Mouse (Mus musculus) frontal cortex, postnatal 14 days (tissue): ENCODE results near the gene Tenm2.

Experiments
- DNase-seq, 2 experiments: peaks; one replicate each; pipeline ENCODE4 v3.0.0; 2022; ENCODE audit warnings: low spot score in 2 of 2

Gene Tenm2

DNA sequence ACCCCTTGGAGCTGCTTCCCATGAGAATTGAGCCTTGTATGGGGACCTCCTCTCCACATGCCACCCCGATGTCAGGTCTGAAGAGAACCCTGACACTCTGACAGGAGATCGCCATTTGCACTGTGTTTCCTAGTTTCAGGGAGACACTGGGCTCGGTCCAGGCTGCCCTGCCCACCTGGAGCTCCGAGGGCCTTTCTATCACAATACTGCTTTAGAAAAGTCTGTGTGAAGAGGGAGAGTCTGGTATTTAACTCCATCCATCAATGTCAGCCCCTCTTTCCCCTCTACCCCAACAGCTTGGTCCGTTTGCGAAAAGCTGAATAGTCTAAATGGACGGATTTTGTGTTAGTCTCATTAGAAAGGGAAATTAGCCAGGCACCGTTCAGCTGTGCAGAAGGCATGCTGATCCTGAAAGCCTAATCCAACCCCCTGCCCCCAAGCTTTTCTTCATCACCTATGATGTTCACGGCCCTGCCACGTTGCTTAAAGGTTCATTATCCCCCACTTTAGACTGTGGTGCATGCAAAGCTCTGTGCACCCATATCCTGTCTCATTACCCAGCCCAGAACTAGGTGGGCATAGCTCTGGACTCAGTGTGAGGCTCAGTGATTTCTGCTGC is 538.6 kb downstream of the Tenm2 start:
- no peak for DNase-seq

DNA sequence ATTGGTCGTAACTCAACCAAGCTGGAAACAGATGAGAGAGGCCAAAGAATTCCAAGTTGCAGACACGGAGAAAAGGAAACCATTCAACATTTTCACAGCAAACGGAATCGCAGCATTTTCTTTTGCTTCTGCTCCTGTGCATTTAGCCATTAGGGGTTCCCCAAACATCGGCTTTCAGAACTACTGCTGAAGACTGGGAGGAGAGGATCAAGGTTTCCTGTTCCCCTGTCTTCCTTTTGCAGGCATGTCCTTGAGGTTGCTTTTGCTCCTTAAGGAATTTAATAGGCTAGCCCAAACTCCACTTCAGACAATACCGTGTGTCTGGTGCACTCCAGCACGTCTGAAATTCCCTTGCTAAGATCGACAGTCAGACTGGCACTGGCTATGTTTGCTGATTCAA is 541.0 kb downstream of the Tenm2 start:
- DNase-seq = no peak

DNA sequence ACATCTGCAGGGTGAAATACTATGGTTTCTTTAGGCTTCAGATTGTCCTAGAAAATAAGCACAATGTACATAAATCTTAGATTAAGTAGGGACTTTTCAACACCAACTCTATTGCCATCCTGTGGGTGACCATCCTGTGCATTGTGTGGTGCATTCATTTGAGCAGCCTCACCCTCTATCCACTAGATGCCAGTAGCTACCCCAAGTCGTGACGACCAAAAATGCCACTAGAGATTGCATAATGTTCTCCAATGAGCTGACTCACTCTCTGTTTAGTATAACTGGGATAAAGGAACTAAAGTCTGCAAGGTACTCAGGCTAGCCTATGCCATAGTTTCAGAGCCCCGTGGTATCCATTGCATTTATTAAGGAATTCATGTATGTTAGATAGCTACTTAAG is 543.1 kb downstream of the Tenm2 start:
- DNase-seq = no peak

DNA sequence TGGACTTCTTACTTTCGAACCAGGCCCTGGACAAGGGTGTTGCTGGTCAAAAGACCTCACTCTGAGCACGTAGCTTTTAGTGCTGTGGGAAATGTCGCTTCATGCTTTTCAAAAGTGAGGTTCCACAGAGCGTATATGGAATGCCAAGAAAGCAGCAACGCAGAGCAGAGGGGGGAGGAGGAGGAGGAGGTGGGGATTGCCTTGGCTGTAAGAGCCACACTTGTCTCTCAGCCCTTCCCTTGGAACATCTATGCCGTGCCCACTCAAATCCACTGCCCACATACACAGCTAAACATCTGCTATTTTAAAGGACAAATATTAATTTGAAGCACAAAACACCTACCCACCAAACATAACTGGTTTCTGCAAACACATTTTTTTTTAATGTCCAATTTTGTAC is 544.9 kb downstream of the Tenm2 start:
- DNase-seq = no peak

DNA sequence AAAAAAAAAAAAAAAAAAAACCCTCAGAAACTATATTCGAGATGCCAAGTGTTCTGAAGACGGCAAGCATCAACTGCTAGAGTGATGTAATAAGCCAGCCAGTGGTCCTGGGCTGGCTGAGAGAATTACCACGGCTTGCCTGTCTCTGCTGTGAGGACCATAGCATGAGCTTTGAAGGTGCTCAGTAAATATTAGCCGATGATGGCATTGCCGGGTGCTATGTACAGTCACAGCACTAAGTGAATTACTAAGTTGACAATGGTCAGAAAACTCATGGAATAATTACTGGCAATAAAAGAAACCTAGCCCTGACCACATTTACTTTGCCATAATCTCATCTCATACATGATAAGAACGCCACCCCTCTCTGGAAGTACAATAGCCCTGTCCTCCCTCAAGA is 549.5 kb downstream of the Tenm2 start:
- no peak for DNase-seq

DNA sequence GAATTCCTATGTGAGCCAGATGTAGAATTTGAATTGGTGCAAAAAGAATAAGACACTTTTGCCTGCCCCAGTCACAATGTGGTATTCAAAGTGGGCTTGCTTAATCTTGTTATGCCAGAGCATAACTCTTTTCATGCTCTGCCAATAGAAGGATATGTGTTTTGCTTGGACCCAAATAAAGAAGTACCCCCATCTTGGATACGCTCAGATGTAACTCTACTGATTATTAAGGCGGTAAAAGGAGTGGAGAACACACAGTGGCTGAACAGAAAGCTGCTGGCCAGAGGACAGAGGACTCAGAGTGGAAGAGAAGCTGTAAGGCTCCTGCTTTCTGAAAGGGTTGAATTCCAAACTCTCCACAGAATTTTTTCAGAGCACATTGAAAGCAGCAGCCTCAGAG is 556.4 kb downstream of the Tenm2 start:
- no peak for DNase-seq

DNA sequence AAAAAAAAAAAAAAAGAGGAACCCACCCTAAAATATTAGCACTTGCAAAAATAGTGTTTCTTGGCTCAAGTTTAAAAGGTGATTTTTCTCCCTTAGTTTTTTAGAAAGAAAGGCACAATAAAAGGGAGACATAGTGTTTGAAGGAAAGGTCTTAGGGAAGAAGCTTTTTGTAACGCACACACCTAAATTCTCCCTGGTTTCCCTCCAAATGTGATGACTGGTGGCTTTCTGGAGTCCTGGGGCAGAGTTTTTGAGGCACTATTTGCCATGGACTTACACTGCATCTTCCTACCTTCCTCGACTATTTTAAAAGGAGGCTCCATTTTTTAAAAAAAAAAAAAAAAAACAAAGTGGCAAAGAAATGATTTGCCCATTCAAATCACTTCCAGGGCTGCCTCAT is 557.2 kb downstream of the Tenm2 start:
- DNase-seq = no peak

DNA sequence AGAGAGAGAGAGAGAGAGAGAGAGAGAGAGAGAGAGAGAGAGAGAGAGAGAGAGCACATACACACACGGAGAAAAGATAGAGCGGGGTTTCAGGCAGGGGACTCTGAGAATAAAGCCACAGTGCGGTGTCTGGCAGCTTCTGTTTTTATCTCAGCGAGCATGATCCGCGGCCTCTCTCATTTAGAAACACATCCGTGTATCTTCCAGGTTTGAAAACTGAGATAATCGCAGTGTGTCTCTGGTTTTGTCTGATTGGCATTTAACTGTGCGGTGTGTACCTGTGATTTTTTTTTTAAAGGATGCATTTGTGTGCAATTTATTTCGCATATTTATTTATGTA is 557.7 kb downstream of the Tenm2 start:
- DNase-seq = no peak

DNA sequence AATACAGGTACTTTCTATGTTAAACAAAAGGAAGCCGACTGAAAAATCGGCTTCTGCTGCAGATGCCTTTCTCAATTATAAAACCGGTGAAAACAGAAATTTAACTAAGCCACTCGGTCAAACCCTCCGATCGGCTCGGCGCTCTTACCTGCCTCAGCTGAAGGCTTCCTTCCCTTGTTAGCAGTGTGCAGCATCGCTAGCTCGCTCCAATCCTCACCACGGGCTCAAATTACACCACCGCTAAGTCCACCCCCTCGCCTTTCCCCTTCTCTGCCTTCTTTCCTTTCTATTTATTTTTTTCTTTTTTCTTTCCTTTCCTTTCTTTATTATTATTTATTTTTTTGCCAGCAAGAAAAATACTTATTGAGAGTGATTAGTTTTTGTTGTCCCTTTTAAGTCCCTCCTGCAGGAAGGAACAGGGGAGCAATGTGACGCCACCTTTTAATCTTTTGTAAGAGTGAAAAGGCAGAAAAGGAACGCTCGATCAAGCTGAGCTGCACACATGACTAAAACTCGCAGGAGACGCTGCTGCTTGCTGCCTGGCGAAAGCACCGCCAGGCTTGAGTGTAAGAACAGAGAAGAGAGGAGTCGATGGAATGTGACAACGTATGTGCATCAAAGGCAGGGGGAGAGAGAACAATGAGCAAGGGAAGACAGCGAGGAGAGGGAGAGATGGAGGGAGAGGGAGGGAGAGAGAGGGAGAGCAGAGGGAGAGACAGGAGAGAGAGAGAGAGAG is 558.3 kb downstream of the Tenm2 start:
- peak in 1 of 2 experiments; percentile 49 for DNase-seq

DNA sequence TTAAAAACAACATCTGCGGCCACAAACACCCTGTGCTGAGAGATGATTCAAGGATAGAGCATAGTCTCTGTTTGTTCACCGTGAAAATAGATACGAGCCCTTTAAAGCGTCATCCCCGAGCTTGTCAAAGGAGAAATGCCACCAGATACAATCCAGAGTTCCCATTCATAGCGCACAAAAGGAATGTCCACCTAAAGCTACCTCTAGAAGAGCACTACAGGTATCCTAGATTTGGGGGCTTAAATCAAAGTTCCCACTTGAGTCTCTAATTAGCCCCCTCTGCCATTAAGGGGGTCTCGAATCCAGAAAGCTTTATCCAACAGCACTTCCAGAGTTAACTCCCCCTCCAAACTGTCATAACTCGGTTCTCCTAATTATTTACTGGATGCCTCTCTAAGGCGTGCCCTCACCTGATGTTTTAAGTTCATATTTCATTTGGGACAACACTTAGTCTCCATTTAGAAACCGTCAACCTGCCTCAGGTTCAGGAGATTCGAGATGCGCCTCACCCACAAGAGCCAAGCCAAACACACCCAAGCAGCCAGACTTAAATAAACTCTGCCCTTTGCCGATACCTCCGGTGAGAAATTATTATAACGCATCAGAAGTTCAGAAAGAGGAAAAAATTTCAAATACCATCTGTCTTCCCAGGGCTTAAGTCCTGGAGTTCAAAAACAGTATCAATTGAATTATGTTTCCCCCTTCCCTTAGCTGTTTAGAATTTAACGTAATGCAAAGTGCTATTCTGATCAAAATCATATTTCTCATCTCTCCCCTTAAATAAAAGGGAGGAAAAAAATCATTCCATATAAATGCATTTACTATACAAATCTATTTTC is 559.1 kb downstream of the Tenm2 start:
- DNase-seq = no peak

DNA sequence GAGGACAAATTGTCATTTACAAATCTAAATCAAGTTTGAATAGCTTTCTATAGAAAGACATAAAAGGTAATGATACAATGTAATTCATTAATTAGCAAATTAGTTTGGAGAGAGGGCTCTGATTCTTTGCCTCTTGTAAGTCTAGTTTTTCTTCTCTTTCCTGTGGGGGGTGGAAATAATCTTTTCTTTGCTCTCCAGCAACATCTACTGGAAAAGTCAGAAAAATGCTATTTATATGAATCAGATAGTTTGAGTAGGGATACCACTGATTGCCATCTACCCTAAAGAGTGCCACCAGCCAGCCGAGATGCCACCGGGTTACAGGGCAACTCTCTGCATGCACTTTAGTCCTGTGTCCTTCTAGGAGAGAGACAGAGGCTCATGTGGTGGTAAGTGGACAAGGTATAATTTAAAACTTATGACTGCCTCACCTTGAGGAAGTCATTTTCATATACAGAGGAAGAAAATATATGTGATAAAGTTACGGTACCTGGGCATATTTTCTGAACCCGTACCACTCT is 560.8 kb downstream of the Tenm2 start:
- no peak for DNase-seq

DNA sequence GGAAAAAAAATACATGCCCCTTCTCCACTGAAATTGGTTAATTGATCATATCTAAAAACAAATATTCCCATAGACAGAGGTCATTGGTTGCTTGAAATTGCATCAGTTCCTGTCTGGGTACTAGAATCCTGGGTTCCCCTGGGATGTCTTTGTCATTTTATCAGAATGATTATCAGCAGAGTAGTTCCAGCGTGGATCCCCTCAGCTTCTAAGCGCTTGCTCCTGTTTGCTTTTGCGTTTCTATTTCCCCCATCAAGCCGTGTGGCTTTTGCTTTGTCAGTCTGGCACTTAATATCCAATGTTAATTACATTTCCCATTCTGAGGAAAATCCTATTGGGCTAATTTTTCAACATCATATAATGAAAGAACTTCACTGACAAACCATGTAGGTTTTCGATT is 561.6 kb downstream of the Tenm2 start:
- no peak for DNase-seq

DNA sequence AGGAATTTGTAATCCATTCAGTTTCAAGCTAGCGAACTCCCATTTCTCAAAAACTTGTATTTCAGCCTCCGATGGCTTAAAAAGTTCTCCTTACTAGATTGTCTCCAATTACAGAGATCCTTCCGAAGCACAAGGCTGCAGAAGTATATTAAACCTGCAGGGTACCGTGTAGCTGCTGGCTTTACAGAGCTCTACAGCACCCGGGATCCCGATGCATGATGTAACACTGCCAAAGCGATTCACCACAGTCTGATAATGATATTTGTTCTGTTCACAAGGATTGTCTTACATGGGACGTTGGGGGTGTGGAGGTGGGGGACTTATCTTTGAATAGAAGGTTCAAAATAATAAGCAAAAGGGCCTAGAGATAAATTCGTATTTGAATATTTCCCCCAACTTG is 564.6 kb downstream of the Tenm2 start:
- no peak for DNase-seq

DNA sequence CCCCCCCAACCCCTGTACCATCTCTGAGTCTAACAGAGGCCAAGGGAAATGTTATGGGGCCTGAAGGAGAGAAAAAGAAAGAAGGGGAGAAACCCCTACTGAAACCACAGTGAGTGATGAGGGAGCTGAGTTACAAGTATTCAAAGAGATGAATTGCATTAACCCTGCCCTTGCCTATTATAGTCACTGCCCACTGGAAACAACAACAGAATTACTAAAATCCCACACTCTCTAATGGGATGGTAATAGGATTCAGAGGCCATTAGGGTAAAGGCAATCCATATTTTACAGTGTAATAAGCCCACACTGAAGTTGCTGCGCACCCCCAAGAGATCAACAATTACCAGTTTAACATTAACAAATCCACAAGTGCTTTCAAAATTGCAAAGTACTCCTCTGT is 571.7 kb downstream of the Tenm2 start:
- DNase-seq = no peak

DNA sequence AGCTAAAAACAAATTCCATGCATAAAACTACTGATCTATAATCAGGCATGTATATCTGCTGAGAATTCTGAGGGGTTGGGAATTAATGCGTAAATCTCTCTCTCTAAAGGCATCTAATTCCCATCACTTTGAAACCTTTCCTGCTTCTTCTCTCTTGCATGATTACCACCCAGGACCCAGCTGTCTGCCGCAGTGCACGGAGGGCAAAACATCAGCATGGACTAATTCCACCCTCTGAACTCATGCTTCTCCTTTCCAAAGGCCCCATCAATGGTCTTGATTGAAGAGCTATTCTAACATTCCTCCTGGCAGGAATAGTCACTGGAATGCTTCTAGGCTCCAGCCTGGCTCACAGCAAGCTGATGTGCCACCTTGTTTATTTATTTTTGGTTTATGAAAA is 572.2 kb downstream of the Tenm2 start:
- DNase-seq = no peak

DNA sequence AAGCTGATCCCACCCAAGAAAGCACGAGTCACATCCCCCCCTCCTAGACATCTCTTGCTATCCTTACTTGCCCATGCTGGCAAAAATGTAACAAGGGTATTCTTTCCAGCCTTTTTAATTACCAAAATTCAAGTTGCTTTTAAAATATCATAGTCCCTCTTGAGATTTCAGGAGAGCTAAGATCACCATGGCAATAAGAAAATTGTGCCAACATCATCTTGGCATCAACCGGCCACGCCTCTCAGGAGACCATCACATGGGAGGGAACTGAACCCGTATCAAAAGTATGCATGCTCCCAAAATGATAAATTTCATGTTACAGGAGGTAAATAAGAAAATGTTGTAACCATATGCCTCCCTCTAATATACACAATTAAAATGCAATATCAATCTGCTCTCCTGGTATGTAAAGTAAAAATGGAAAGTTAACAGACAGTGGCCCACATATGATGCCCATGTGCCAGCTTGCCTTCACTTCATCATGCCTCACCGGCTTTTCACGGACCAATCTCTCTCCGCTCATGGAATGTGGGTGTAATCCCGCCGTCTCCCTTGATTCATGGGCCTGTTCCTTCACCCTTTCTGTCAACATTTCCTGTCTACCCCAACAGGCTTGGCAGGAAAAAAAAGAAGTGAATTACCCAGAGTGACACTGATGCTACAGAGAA is 582.0 kb downstream of the Tenm2 start:
- DNase-seq = no peak

DNA sequence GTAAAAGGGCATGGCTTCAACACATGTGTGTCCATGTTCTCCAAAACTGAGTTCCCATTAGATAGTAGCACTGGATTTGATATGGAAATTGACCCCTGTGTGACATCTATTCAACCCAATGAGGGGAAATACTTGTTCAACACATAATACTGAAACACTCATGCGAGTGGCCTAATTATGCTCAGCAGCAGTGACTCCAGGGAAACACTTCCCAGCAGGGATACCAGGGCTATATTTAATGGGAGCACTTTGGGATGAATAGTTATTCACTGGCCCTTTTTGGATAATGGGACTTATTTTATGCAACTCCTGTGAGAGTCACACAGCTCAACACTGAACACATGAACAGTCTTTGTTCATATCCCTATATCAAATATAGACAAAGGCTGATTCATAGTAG is 588.6 kb downstream of the Tenm2 start:
- DNase-seq = no peak

DNA sequence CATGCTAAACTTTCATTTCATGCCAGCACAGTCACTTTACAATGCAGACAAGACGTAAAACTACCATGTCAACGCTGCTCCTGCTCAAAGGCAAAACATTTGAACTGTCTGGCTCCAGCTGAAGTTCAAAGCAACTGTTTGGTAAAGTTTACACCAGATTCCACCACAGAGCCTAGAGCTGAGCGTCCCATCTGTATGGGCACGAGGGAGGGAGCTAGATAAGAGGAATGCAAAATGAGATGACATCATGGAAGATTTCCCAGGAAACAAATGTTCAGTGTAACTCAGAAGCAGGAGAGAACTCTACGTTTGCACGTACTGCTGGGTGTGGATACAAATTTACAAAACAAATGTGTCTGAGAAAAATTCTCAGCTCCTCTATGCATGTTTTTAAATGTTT is 600.7 kb downstream of the Tenm2 start:
- DNase-seq = no peak

DNA sequence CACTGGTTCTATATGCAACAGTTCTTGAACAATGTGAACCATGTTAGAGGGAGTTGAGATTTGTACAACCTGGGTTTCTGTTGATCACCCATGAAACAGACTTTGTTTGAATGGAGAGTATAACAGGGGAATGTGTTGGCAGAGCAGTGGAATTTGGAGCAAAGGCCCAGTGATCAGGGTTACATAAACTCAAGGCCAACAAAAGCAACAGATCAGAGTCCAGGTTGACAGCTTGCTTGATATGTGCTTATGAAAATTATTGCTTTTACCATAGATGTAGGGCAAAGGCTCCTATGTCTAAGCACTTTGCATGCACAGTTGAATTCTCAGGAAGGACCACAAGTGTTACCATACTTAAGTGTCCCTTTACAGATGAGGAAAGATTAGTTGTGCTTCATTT is 603.6 kb downstream of the Tenm2 start:
- DNase-seq = no peak

DNA sequence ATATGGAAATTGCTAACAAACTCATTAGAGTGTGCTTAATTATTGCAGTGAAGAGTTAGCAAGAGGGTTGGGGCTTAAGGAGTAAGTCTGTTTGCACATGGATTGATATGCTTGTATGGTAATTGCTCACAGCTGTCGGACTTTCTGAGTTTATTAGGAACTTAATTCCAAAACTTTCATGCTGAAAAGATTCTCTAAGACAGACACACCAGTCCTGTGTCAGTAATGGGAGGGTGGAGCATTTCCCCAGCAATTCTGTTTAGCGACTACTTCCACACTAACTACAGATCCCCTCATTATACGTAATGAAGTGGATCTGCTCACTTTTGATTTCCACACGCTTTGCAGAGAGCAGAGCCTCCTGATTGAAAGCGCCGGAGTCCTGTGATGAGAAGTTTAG is 622.0 kb downstream of the Tenm2 start:
- DNase-seq = no peak

DNA sequence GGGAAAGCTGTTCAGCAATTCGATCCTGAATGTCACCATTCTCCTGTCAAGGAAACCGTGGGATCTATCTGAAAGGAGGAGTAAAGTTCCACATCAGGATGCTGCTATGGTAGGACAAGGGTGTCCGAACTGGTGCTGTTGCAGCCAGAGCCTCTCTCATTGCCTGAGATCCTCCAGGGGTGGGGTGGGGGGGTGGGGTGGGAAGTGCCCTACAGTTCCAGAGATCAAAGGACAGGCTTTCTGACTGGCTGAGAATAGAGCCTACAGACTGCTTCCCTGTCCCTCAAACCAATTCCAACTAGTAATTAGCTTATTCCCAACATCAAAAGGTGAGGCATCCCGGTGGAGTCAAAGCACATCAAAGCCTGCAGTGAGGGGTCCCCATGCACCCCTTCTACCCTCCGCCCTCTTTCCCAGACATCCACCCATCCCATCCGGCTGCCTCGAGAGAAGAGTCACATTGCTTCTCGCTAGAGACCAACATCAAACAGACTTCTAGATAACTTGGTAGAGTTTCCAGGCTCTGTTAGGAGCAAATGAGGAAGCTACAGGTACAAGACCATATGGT is 630.9 kb downstream of the Tenm2 start:
- no peak for DNase-seq

DNA sequence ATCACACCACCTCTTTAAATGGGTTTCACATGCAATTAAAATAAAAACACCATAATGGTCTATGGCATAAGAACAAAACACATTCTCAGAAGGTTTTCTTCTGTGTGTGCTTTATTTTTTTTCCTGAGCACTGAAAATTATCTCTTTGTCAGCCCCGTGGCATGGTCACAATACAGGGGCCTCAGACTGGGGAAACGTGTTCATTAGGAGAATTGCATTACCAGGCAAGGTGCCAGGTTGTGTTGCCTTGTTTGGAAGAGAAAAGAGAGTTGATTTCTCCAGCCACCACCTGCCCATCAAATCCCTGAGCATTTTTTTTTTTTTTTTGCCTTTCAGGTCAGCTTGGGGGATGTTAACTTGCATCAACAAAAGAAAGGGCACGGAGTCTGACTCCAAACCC is 631.5 kb downstream of the Tenm2 start:
- DNase-seq = no peak
